Mouse (Mus musculus) G1E (cell line): ENCODE measurements around the gene Akr1b3.

Experiments used
- CTCF ChIP-seq: IDR thresholded peaks from 2 replicates; pipeline ENCODE4 v1.5.1; 2012; ENCODE audit warnings: low read depth, low read length, inconsistent platforms, mixed read lengths
- GATA1 ChIP-seq: IDR thresholded peaks from 2 replicates; pipeline ENCODE4 v1.6.1; 2012; ENCODE audit warnings: borderline replicate concordance, low read length, inconsistent platforms, mixed read lengths
- GATA2 ChIP-seq: IDR thresholded peaks from 2 replicates; pipeline ENCODE4 v1.6.1; 2012; ENCODE audit warnings: low read depth, low read length, inconsistent platforms, borderline replicate concordance
- POLR2AphosphoS5 ChIP-seq: IDR thresholded peaks from 2 replicates; pipeline ENCODE4 v1.6.1; 2012; ENCODE audit warnings: low read depth, low read length, inconsistent platforms; ENCODE audit not compliant: insufficient replicate concordance
- TAL1 ChIP-seq: conservative IDR thresholded peaks from 2 replicates; pipeline ENCODE4 v1.6.1; 2012; ENCODE audit warnings: low read depth, low read length, inconsistent platforms, mixed read lengths

DNA sequence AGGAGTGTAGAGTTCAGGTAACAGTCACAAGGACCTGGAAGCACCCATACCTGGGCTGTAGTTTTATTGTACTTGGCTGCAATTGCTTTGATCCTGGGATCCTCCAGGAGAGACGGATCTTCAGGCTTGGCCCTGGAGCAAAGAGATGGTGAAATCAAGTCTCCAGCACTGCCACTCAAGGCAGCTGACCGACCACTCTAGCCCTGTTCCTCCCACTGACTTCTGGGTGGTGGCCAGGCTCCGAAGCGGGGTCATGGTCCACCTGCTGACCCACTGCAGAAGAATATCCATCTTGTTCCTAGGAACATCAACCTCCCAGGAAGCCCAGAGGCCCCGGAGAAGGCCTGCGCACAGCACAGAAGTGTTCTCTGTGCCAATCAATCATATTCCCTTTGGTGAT lies 7.8 kb downstream of the Akr1b3 start:
- TF ChIP-seq CTCF (no peak), GATA1 (no peak), POLR2AphosphoS5 (no peak), GATA2 (no peak), TAL1 (no peak)
